Mouse (Mus musculus) urinary bladder, postnatal 14 days (tissue): Measurements from ENCODE around the gene Cacng4.

Source experiments
- DNase-seq: peaks from one replicate; pipeline ENCODE4 v3.0.0; 2021; ENCODE audit warnings: low spot score

Cacng4 gene

DNA sequence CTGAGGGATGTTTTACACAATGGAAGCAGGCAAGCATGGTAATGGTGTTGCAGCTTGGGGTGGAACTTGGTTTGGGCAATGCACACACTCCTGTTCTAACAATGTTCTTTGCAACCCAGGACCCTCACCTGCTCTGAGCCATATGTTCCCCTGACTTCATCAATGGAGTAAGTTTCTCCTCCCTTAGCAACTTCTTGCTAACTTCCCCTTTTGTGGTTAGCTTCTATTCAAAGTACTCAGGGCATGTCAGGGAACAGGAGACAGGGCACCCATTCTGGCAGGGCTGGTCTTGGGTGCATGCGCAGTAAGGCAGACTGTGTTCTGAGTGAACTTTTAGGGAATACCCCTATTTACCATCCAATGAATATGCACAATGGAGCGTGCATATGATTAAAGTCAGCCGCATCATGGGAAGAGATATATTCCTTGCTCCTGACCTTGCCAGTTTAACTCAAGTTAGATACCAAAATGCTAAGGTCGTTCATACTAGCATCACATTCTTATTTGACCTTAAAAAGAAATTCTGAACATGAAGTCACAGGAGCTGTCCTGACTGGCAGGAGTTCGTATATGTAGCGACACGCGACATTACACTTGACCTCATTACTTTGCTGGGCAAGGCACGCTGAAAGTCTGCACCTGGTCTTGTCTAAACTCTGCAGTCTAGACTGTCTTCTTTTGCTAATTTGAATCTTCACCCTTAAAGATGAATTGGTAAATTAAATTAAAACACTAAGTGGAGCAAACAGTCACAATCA, 73.9 kb downstream of the Cacng4 start:
- DNase-seq: no peak

GRCm38 (mm10) chr11:107716332-107716938, 77.9 kb downstream of the Cacng4 start, which contains the start of gene Cacng1:
TSS of gene Cacng1 (minus strand) at chr11:107716522.
- no peak for DNase-seq

DNA sequence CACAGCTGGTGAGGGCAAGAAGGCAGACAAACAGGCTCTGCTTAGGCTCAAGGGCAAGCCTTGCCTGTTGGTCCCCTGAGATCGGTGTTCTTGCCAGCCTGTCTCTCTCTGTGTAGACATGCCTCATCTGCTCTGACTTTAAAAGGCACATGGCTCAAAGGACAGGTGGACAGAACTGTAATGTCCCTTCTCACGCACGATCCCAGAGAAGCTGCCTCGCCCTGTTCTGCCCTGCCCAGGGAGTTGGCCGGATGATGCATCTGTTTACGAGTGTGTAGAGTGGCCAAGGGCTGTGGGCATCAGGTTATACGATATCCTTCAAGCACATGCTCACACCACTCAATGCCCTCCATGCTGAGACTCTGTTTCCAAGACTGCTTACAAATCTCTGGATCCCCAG, 80.0 kb downstream of the Cacng4 start:
- DNase-seq: no peak

GRCm38 (mm10) chr11:107710379-107710778, 84.0 kb downstream of the Cacng4 start:
- no peak for DNase-seq

DNA sequence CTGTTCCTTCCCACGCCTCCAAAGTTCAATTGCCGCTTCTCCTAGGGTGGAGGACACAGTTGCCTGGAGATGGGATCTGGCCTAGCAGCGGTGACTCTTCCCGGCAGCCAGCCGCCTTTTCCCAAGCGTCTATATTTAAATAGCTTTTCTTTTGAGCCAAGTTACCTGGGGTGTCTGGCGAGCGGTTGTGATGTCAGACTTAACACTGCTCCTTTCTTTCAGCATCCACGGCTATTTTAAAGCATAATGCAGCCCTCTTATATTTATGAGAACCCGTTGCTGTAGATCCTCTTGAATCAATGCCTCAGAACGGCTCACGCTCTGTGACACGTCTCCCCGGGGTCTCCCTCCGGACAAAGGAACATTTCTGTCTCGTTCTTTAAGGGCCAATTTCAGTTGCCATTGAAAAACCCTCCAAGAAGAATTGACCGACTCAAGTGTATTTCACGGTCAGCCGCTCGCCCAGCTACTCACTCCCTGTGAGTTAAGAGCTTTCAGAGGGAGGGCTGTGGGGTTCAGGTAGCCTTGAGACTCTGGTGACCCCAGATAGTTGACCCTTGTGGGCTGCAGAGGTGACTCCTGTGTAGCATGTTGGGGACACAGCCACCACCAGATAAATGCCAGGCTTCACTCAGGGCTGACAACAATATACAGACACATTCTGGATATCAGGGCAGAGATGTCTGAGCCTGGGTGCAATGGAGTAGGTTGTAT, 86.3 kb downstream of the Cacng4 start:
- no peak for DNase-seq

DNA sequence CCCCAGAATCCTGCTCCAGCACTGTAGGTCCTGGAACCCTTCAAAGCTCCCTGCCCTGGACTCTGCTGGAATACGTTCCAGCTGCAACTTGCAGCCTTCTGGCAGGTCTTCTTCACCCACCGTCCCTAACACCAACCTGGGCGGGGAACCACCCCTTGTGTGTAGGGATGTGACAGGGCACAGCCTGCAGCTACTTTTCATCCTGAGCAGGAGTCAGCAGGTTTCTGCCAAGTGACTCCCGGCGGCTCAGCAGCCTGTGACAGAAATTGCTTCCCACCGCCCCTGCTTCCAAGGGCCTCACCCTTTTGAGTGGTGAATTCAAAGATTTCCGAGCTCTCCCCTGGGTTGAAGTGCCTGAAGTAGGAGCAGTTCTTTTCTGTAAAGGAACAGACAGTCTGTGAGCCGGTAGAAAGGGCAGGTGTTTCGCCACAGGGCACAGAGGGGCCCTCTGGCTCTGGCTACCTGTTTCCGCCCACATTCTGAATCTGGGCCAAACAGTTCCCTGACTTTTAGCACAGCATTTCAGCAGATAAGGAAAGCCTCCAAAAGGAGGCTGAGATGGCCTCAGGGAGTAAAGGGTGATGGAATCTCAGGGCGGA, 88.8 kb downstream of the Cacng4 start:
- DNase-seq: peak; percentile 16

DNA sequence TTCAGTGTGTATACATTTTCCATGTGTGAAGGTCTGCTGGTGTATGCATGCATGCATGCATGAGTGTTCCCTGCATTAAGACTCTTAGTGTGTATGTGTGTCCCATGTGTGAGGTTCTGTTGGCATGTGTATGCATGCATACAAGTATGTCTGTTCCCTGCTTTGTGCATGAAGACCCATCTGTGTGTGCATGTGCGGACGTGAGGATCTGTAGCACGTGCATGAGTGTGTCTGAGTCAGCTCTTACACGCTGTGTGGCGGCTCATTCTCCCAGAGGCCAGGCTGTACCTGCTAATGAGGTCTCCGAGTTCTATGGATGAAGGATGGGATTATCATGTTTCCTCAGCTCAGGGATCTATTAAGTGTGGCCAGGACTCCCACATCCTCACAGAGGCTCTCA, 89.3 kb downstream of the Cacng4 start:
- DNase-seq: no peak

GRCm38 (mm10) chr11:107703272-107704134, 90.9 kb downstream of the Cacng4 start:
- DNase-seq: peak; percentile 16

GRCm38 (mm10) chr11:107699967-107700366, 94.4 kb downstream of the Cacng4 start:
- no peak for DNase-seq

- no peak for DNase-seq
Observed at GRCm38 (mm10) chr11:107693338-107693737, 101.0 kb downstream of the Cacng4 start.

- DNase-seq: no peak
Observed at GRCm38 (mm10) chr11:107691569-107691968, 102.8 kb downstream of the Cacng4 start.

- no peak for DNase-seq
Observed at GRCm38 (mm10) chr11:107688480-107688879, 105.9 kb downstream of the Cacng4 start.

- DNase-seq: no peak
Observed at GRCm38 (mm10) chr11:107686290-107686689, 108.1 kb downstream of the Cacng4 start.

- no peak for DNase-seq
Observed at GRCm38 (mm10) chr11:107683544-107684465, 110.6 kb downstream of the Cacng4 start.

- no peak for DNase-seq
Observed at GRCm38 (mm10) chr11:107682694-107683355, 111.5 kb downstream of the Cacng4 start.
